Mouse (Mus musculus): ENCODE results near the gene Lamtor2.

Gene Lamtor2

GRCm38 (mm10) chr3:88523027-88523426 lies 29.8 kb downstream of the Lamtor2 start:
- no peak for DNase-seq

- peak; percentile 69 to 74 for DNase-seq
Measured at GRCm38 (mm10) chr3:88521803-88522331, 31.0 kb downstream of the Lamtor2 start.

GRCm38 (mm10) chr3:88521156-88521555 lies 31.7 kb downstream of the Lamtor2 start:
- no peak for DNase-seq

GRCm38 (mm10) chr3:88520078-88520477 lies 32.8 kb downstream of the Lamtor2 start:
- DNase-seq: no peak

GRCm38 (mm10) chr3:88518411-88518810 lies 34.5 kb downstream of the Lamtor2 start:
- DNase-seq: no peak

GRCm38 (mm10) chr3:88516407-88516806 lies 36.5 kb downstream of the Lamtor2 start:
- no peak for DNase-seq

- no peak for DNase-seq
Measured at GRCm38 (mm10) chr3:88515095-88515386, 37.8 kb downstream of the Lamtor2 start.

GRCm38 (mm10) chr3:88514231-88515094 lies 38.4 kb downstream of the Lamtor2 start:
- peak; percentile 81 to 86 for DNase-seq

- DNase-seq: no peak
Measured at GRCm38 (mm10) chr3:88513546-88514115, 39.2 kb downstream of the Lamtor2 start.

GRCm38 (mm10) chr3:88512896-88513545 lies 39.9 kb downstream of the Lamtor2 start:
- DNase-seq: peak in 1 of 2 experiments; percentile 66

- peak in 1 of 2 experiments; percentile 76 for DNase-seq
Measured at GRCm38 (mm10) chr3:88512141-88512895, 40.6 kb downstream of the Lamtor2 start.

GRCm38 (mm10) chr3:88511559-88511958 lies 41.3 kb downstream of the Lamtor2 start:
- no peak for DNase-seq

- DNase-seq: no peak
Measured at GRCm38 (mm10) chr3:88510421-88511289, 42.2 kb downstream of the Lamtor2 start.

- peak; percentile 97 to 99 for DNase-seq
Measured at GRCm38 (mm10) chr3:88509692-88510420, 43.0 kb downstream of the Lamtor2 start, which contains the start of gene Lmna. Gene Lmna (minus strand): TSS chr3:88509956.

- DNase-seq: no peak
Measured at GRCm38 (mm10) chr3:88509250-88509649, 43.6 kb downstream of the Lamtor2 start.

- DNase-seq: no peak
Measured at GRCm38 (mm10) chr3:88505765-88506164, 47.1 kb downstream of the Lamtor2 start.

- no peak for DNase-seq
Measured at GRCm38 (mm10) chr3:88505081-88505480, 47.8 kb downstream of the Lamtor2 start.

GRCm38 (mm10) chr3:88503881-88504746 lies 48.8 kb downstream of the Lamtor2 start:
- DNase-seq: no peak

GRCm38 (mm10) chr3:88503505-88503863 lies 49.4 kb downstream of the Lamtor2 start:
- DNase-seq: peak; percentile 70
